Comparison of ENCODE assay signal across 20 mouse cellular contexts in the genomic region with DNA sequence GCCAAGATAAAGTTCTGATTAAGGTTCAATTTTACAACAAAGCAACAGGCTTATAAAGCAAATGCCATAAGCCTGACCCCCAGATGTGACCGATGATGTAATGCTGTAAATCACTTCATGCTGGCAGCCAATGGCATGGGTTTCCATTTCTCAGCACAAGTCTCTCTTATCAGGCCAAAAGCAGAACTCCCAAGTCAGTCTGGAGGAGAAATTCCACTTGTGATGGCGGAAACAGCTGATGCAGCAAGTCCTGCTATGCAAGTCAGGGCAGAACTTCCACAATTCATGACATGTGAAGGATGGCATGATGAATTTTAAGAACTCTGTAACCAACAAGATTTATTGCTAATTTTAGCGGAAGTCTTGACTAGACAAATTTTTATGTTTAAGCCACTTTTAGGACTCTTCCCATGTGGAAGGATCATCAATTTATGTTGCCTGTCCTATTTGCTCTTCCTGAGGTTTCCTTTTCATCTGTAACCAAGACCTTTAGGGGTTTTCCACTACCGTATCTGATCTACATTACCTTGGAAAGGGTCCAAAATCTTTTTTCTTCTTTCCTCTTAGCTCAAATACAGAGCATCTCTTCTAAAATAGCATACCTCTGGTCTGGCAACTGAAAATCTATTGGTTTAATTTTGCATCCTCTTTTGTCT.
"Had no signal": no experiment of that assay in that cellular context is flagged by ENCODE, and none has a peak within 500 bp of the region (broad histone marks: within the 10 kb centered on the region; RNA-seq: fewer than 3 reads in every experiment).

No protein-coding gene starts in this region.

- ATAC-seq: intestine, embryonic 16.5 days had no signal

- H3K9me3 ChIP-seq: limb, embryonic 13.5 days; liver, embryonic 13.5 days; megakaryocyte, embryonic 14.5 days had no signal

- H3K36me3 ChIP-seq: limb, embryonic 13.5 days; liver, embryonic 13.5 days had no signal

- H3K4me2 ChIP-seq: limb, embryonic 13.5 days; liver, embryonic 13.5 days; midbrain, embryonic 11.5 days had no signal

- H3K27ac ChIP-seq: limb, embryonic 13.5 days; liver, embryonic 13.5 days; stomach, postnatal 0 days had no signal

- H3K4me1 ChIP-seq: limb, embryonic 13.5 days; liver, embryonic 13.5 days; megakaryocyte, embryonic 14.5 days had no signal

- H3K4me3 ChIP-seq: limb, embryonic 13.5 days; liver, embryonic 13.5 days; megakaryocyte, embryonic 14.5 days had no signal

- H3K9ac ChIP-seq: limb, embryonic 13.5 days; liver, embryonic 13.5 days had no signal

- H3K27me3 ChIP-seq: limb, embryonic 13.5 days; liver, embryonic 13.5 days; megakaryocyte, embryonic 14.5 days had no signal

- DNase-seq: kidney, adult 18-20 months; kidney, adult 9 months; kidney, postnatal 10 days; kidney, postnatal 36 days; left cerebral cortex, postnatal 4 days; liver, embryonic 13.5 days; lung, adult 2 months; lung, postnatal 14 days; lung, postnatal 4 days; midbrain, embryonic 14.5 days; right cerebral cortex, adult 18-20 months; right cerebral cortex, postnatal 14 days; right cerebral cortex, postnatal 4 days; thymus, adult 2 months; thymus, postnatal 14 days had no signal
